Mouse (Mus musculus): ENCODE data around the gene Nr4a1. TPM values are rescaled to one million over a fixed set of nuclear protein-coding genes. Genes with fewer than 3 reads are reported as not detected.

The Nr4a1 gene
- polyA plus RNA-seq, 1 experiment from 2014 or later = 4.9 TPM

DNA sequence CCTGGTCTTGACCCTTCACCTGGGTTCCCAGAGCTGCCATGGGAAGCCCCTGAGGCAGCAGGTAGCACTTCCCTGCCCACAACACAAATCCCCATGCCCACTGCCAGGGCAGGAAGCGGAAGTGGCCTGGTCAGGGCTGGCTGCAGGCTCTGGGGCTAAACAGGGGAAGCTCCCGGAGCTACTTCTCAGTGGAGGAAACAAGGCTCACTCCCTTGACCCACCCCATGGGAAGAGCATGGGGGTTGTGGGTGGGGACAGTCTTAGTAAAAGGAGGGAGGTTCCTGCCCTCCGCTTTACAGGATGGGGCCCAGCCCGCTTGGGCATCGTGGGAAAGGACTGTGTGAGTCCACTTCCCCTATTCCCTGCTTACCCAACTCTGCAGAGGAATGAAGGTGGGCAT is 8.4 kb downstream of the Nr4a1 start:
- Histone ChIP-seq H3K36me3 (replicated peaks) (no peaks in the 10 kb centered on the region), H3K27ac (no peak overlapping the region), H3K9ac (no peak overlapping the region), H3K9me3 (no peaks in the 10 kb centered on the region), H3K27me3 (replicated peaks) (peaks cover 22% of the 10 kb centered on the region), H3K4me3 (no peak overlapping the region), H3K4me1 (peaks cover 15% of the 10 kb centered on the region), H3K4me2 (no peak overlapping the region)
- 81% methylated on average over 5 of the region's 5 CpGs for WGBS
- no peak for ATAC-seq (replicated peaks)

- Histone ChIP-seq H3K4me2 (peak overlapping the region; percentile 90), H3K27me3 (replicated peaks) (peaks cover 29% of the 10 kb centered on the region), H3K9ac (peak overlapping the region; percentile 41), H3K4me3 (peak overlapping the region; percentile 47), H3K4me1 (peaks cover 15% of the 10 kb centered on the region), H3K9me3 (no peaks in the 10 kb centered on the region), H3K36me3 (replicated peaks) (no peaks in the 10 kb centered on the region), H3K27ac (no peak overlapping the region)
- ATAC-seq (replicated peaks) = peak; percentile 82
- WGBS = 1% methylated on average over 46 of the region's 57 CpGs
Measured at GRCm38 (mm10) chr15:101266132-101266963, 12.3 kb downstream of the Nr4a1 start.

DNA sequence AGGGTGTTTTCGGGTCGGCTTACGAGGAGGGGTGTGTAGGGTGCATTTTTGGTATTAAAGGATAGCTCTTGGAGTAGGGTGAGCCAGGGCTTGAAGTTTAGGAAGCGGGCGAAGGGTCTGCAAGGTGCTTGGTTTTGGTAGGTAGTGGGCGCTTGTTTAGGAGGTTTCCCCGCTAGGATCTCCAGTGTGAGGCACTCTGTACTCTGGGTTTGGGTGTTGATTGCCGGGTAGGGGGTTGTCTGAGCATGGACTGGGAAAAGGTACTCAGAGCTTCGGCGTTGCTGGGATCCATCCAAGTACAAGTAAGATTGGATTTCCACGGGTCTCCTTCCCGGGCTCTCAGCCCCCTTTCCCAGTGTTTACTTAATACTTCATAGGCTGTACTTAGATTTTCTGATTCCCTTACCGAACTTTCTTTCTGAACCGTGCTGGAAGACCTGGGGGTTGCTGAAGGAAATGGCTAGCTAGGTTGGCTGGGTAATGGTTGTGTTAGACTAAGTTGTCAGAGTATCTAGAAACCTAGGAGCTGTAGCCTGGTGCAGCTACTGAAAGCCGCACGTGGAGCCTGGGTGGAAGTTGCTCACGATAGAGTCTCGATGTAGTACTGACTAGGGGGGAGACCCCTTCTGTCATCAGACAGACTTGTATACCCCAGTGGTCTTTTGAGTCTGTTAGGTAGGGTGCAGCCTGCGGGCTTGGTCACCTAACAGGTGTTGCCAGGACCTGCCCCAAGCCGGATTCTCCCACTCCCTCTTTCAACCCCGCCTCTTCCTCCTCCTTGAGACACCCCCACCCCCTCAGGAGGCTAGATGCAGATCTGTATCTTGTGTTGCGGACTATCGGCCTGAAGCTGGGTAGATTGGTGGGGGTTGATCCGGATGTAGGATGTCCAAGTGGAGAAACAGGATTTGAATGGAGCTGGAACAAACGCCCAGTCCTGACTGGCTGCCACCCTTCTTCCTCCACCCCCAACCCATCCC is 13.3 kb downstream of the Nr4a1 start:
- peak overlapping the region; percentile 90 for H3K4me2 ChIP-seq
- H3K9me3 ChIP-seq = no peaks in the 10 kb centered on the region
- H3K4me1 ChIP-seq = peaks cover 15% of the 10 kb centered on the region
- ATAC-seq (replicated peaks) = no peak; the same call in 1 of the 2 replicates
- no peaks in the 10 kb centered on the region for H3K36me3 ChIP-seq (replicated peaks)
- peak overlapping the region; percentile 19; the same call in 1 of the 2 replicates for H3K9ac ChIP-seq
- 6% methylated on average over 25 of the region's 25 CpGs for WGBS
- H3K4me3 ChIP-seq = peak overlapping the region; percentile 47
- no peak overlapping the region for H3K27ac ChIP-seq
- peaks cover 29% of the 10 kb centered on the region for H3K27me3 ChIP-seq (replicated peaks)

DNA sequence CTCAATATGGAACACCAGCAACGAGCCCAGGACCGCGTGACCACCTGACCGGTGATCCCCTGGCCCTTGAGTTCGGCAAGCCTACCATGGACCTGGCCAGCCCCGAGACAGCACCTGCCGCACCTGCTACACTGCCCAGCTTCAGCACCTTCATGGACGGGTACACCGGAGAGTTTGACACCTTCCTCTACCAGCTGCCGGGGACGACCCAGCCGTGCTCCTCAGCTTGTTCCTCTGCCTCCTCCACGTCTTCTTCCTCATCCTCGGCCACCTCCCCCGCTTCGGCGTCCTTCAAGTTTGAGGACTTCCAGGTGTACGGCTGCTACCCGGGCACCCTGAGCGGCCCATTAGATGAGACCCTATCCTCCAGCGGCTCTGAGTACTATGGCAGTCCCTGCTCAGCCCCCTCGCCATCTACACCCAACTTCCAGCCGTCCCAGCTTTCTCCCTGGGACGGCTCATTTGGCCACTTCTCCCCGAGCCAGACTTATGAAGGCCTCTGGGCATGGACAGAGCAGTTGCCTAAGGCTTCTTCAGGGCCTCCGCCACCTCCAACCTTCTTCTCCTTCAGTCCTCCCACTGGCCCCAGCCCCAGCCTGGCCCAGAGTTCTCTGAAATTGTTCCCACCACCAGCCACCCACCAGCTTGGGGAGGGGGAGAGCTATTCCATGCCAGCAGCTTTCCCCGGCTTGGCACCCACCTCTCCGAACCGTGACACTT is 16.2 kb downstream of the Nr4a1 start:
- Histone ChIP-seq H3K4me2 (no peak overlapping the region), H3K9ac (no peak overlapping the region), H3K9me3 (no peaks in the 10 kb centered on the region), H3K4me1 (peaks cover 15% of the 10 kb centered on the region), H3K4me3 (no peak overlapping the region), H3K27ac (no peak overlapping the region), H3K36me3 (replicated peaks) (peaks cover 6% of the 10 kb centered on the region; the same call in 1 of the 2 replicates), H3K27me3 (replicated peaks) (peaks cover 29% of the 10 kb centered on the region)
- ATAC-seq (replicated peaks) = no peak
- WGBS = 91% methylated on average over 29 of the region's 29 CpGs

DNA sequence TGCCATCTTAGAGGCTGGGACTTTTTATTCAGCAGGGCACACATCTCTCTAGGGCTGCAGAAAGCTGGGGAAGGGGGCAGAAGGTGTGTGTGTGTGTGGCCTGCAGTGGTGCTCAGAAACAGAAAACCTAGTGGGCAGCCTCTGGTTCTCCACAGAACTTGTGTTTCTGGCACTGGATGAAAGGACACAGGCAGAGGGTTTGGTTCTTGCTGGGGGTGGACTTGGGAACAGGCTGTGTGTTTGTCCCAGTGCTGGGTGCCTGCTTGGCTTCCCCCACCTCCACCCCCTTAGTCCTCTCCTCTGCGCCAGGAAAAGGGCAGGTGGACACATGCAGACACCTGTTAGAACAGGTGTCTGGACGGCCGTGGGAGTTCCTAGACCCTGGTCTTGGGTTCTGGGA is 17.0 kb downstream of the Nr4a1 start:
- H3K27ac ChIP-seq = no peak overlapping the region
- 84% methylated on average over 3 of the region's 3 CpGs for WGBS
- H3K4me2 ChIP-seq = no peak overlapping the region
- peaks cover 20% of the 10 kb centered on the region for H3K27me3 ChIP-seq (replicated peaks)
- no peaks in the 10 kb centered on the region for H3K9me3 ChIP-seq
- H3K4me3 ChIP-seq = no peak overlapping the region
- no peak for ATAC-seq (replicated peaks)
- H3K9ac ChIP-seq = no peak overlapping the region
- peaks cover 9% of the 10 kb centered on the region for H3K4me1 ChIP-seq
- H3K36me3 ChIP-seq (replicated peaks) = peaks cover 6% of the 10 kb centered on the region; the same call in 1 of the 2 replicates

DNA sequence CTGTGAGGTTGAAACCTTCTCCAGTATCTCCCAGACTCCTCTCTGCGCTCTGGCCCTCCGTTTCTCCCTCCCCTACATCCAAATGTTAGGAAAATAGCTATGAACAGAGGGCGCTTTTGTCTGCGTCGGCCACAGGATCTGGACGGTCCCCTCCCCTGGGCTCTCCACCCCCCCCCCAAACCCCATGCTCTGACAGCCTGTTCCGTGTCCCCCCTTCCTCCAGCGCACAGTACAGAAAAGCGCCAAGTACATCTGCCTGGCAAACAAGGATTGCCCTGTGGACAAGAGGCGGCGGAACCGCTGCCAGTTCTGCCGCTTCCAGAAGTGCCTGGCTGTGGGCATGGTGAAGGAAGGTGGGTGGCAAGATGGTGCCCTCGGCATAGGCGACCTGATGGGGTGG is 17.4 kb downstream of the Nr4a1 start:
- H3K27me3 ChIP-seq (replicated peaks) = peaks cover 16% of the 10 kb centered on the region
- WGBS = 84% methylated on average over 15 of the region's 15 CpGs
- no peak overlapping the region for H3K27ac ChIP-seq
- peaks cover 6% of the 10 kb centered on the region for H3K4me1 ChIP-seq
- peaks cover 6% of the 10 kb centered on the region; the same call in 1 of the 2 replicates for H3K36me3 ChIP-seq (replicated peaks)
- no peak overlapping the region for H3K4me2 ChIP-seq
- no peak overlapping the region for H3K9ac ChIP-seq
- no peaks in the 10 kb centered on the region for H3K9me3 ChIP-seq
- H3K4me3 ChIP-seq = no peak overlapping the region
- no peak for ATAC-seq (replicated peaks)

DNA sequence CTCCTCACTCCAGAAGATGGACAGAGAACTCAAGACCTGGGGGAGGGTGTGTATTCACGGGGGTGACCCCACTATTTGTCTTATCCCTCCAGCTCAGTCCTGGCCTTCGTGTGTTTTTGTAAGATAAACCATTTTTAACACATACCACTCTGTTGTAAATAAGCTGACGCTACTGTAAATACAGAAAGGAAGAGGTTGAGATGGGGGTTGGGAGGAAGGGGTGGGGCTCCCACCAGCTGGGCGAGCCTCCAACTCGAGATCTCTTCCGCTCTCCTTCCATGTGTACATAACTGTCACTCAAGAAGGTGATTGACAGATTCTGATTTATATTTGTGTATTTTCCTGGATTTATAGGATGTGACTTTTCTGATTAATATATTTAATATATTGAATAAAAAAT is 20.3 kb downstream of the Nr4a1 start:
- Histone ChIP-seq H3K9ac (no peak overlapping the region), H3K4me1 (0 out of 2 replicates have a peak, but pooled peaks cover 3% of the 10 kb centered on the region), H3K27ac (no peak overlapping the region), H3K9me3 (no peaks in the 10 kb centered on the region), H3K36me3 (replicated peaks) (peaks cover 6% of the 10 kb centered on the region; the same call in 1 of the 2 replicates), H3K4me3 (no peak overlapping the region), H3K27me3 (replicated peaks) (no peaks in the 10 kb centered on the region), H3K4me2 (no peak overlapping the region)
- 84% methylated on average over 6 of the region's 6 CpGs for WGBS
- no peak for ATAC-seq (replicated peaks)

GRCm38 (mm10) chr15:101277351-101277899 is 23.4 kb downstream of the Nr4a1 start:
- Histone ChIP-seq H3K9ac (no peak overlapping the region), H3K27me3 (replicated peaks) (no peaks in the 10 kb centered on the region), H3K27ac (no peak overlapping the region), H3K4me2 (no peak overlapping the region), H3K36me3 (replicated peaks) (peaks cover 6% of the 10 kb centered on the region; the same call in 1 of the 2 replicates), H3K4me1 (0 out of 2 replicates have a peak, but pooled peaks cover 3% of the 10 kb centered on the region), H3K9me3 (no peaks in the 10 kb centered on the region), H3K4me3 (no peak overlapping the region)
- 11% methylated on average over 11 of the region's 11 CpGs for WGBS
- peak; percentile 50; the same call in 1 of the 2 replicates for ATAC-seq (replicated peaks)

GRCm38 (mm10) chr15:101278589-101278988 is 24.5 kb downstream of the Nr4a1 start:
- Histone ChIP-seq H3K9me3 (no peaks in the 10 kb centered on the region), H3K36me3 (replicated peaks) (no peaks in the 10 kb centered on the region), H3K27ac (no peak overlapping the region), H3K27me3 (replicated peaks) (no peaks in the 10 kb centered on the region), H3K9ac (no peak overlapping the region), H3K4me3 (no peak overlapping the region), H3K4me2 (no peak overlapping the region), H3K4me1 (peaks cover 10% of the 10 kb centered on the region; the same call in 1 of the 2 replicates)
- WGBS = 56% methylated on average over 5 of the region's 5 CpGs
- ATAC-seq (replicated peaks) = no peak

DNA sequence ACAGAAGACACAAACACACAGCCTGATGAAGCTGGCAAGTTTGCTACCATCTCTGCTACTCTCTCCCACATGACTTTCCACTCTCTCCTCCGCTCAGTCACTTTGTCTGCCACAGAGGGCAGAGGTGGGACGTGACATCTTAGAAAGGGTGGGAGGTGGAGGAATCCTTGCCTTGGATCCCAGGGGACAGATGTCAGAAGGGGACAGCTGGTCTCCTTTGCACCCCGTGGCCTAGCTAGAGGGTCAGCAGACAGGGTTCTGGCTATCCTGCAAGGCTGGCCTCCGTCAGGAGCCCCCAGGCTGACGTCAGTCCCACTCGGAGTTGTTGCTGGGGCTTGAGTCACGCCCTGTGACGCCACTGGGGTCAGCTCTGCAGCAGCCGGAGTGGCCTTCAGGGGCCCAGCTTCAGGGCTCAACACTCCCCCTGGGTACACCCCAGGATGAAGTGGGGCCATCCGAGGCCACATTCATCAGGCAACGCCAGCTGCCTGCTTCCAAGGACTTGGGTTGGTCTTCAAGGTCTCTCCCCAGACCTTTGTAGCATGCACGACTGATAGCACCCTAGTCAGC is 25.4 kb downstream of the Nr4a1 start:
- Histone ChIP-seq H3K27ac (no peak overlapping the region), H3K9me3 (no peaks in the 10 kb centered on the region), H3K4me2 (no peak overlapping the region), H3K4me1 (peaks cover 11% of the 10 kb centered on the region; the same call in 1 of the 2 replicates), H3K9ac (no peak overlapping the region), H3K4me3 (no peak overlapping the region), H3K36me3 (replicated peaks) (no peaks in the 10 kb centered on the region), H3K27me3 (replicated peaks) (no peaks in the 10 kb centered on the region)
- 67% methylated on average over 12 of the region's 12 CpGs for WGBS
- ATAC-seq (replicated peaks) = no peak

- no peaks in the 10 kb centered on the region for H3K9me3 ChIP-seq
- H3K27ac ChIP-seq = no peak overlapping the region
- no peak for ATAC-seq (replicated peaks)
- H3K27me3 ChIP-seq (replicated peaks) = no peaks in the 10 kb centered on the region
- no peak overlapping the region for H3K4me3 ChIP-seq
- H3K9ac ChIP-seq = no peak overlapping the region
- H3K4me2 ChIP-seq = no peak overlapping the region
- peaks cover 4% of the 10 kb centered on the region; the same call in 1 of the 2 replicates for H3K36me3 ChIP-seq (replicated peaks)
- 76% methylated on average over 5 of the region's 5 CpGs for WGBS
- peaks cover 23% of the 10 kb centered on the region for H3K4me1 ChIP-seq
Measured at GRCm38 (mm10) chr15:101282471-101282870, 28.4 kb downstream of the Nr4a1 start.

Data from midbrain, embryonic 15.5 days (tissue).